Mouse (Mus musculus) spleen, postnatal 0 days (tissue): ENCODE data around the gene Esrra. TPM values are rescaled to one million over a fixed set of nuclear protein-coding genes. Genes with fewer than 3 reads are reported as not detected.

ENCODE experiments used
- polyA plus RNA-seq: library from polyadenylated mRNA; unstranded; fragments of >200 nt; fragmentation: Nextera tagmentation; extraction: Ambion mirVana; gene quantifications from 2 replicates; pipeline ENCODE4 v1.2.1, GENCODE M21; 2015

The Esrra gene
- 7.2 and 9.0 TPM in 2 replicates for polyA plus RNA-seq

DNA sequence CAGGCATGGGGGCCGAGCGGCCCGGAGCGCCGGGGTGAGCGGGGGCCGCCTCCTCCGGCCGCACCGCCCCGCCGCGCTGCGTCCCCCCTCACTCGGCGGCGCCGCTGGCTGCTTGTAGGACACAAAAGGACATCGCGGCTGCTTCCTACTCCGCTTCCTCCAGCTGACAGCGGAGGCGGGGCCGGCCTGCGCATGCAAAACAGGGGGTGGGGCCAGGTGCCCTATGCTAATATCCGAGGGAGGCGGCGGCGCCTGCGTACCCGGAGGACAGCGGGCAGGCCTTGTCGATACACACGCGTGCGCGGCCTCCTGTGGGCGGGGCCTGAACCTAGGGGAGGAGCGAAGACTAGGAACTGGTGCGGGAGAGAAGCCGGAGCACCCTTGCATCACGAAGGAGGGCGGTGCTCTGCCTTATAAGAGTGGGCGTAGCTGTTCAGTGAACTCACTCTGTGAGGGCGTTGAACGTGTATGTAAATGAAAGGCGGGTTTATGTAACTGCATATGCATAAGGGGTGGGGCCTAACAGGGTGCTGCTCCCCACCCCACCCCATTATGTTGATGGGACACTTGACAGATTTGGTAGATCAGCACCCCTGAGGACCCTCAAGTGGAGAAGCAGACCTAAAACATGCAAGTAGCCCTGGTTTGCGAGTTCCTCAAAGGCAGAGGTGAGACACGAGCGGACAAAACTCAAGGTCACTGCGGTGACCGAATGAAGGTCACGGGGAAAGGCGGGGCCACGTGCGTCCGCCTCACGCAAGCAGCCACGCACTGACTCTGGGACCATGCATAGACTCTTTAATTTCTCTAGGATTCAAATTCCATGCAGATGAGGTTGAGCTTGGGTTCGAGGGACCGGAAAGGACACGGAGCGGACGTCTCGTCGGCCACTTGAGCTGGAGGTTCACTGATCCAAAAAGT is at the start of gene Esrra:
TSS of gene Esrra (minus strand) at position 167 of the 921 bp plus-strand sequence.

DNA sequence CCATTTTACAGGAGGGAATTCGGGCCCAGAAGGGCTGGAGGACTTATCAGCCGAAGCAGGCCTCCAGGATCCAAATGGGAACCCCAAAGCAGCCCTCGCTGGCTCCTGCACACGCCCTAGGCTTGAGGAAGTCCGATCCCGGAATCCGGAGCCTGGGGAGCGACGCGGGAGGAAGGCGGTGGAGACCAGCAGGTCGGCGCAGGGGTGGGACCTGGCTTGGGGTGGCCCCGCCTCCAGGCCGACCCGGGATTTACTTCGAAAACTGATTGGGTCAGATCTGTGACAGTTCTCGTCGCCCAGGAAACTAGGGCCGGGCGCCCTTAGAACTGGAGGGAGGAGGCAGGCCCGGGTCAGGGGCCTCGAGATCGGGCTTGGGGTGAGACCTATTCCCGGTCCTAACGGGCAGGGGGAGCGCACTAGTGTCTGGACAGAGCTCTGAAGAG is 20.7 kb upstream of the Esrra start, which contains the start of gene Gpr137:
TSS of gene Gpr137 (minus strand) at position 232 of the 443 bp plus-strand sequence.

DNA sequence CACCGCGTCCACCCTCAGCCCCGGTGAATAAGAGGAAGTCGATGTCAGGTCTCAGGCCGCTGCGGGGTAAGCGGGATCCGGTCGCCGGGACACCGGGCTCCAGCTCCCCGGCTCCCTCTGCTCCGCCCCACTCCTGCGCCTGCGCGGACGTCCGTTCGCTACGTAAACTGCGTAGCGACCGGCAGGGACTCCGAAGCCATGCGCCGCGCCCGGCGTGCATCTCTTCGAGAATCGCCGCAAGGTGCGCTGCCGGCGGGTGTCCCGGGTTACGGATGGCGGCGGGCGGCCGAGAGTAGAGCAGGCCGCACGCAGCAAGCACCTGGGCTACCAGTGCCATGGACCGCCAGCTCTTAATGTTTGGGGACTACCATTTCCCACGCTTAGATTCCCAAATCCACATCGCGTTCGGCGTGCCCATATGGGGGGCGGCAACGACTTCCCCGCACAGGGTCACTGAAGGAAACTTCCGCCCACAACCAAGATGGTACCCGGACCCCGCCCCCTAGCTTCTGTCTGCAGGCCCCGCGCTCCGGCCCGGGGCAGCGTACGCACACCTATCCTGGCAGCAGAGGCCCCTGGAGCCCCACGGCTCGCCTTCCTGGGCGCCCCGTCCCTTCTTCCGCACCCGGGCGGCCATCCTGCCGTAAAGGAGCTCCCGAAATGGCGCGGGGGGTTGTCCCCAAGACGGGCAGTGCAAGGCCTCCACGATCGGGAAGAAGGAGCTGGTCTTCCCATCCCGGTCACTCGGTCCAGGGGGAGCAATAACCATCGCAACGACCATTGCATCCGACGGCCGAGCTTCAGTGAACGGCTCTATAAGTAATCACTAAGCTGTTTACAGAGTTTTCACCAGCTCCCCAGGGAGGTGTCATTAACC is 20.0 kb upstream of the Esrra start, which contains the start of gene Bad:
TSS of gene Bad (plus strand) at position 490 of the 877 bp plus-strand sequence.

DNA sequence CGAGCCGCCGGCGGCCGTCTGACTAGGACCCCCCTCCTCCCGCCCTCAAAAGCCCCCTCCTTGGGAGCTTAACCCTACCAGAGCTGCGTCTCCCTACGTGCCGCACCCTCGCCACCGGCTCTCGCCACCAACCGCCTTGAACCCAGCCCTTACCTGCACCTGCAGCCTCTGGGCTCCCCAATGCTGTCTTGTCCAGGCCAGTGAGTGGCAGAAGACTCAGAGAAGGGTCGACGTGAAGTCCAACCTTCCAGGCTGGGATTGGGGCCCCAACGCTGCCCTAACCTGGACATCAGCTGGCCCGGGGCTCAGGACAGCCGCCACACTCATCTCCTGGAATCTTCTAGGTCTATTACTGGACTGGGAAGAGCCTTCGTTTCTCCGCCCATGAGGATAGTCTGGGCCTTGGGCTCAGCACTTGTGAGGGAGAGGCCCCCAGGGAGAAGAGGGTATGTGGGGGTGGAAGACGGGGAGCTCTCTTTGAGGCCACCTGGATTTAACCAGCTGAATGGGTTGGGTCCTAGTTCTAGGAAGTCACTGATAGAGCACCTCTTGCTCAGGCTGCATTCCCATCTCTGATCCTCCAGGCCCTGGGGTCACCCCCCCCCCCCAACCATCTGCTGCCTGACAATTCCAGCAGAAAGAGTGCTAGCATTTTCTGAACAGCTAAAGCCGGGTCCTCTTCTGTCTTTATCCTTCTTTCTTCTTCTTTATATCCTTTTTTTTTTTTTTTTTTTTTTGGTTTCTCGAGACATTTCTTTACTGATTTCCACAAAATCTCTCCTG is 12.8 kb upstream of the Esrra start, which contains the start of gene Kcnk4:
TSS of gene Kcnk4 (minus strand) at position 321 of the 783 bp plus-strand sequence.

DNA sequence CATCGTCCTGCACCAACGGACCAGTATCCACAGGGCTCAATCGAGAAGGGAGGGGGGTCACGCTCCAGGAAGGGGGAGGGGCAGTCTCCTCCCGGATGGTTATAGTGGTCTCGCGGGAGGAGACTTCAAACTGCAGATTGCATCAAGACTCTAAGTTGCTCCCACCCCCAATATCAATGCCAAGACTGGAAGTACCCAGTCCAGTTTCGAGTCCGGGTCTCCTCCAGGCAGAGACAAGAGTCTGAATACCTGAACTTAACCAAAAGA is 3.6 kb upstream of the Esrra start, which contains the start of gene Catsperz:
TSS of gene Catsperz (minus strand) at position 74 of the 267 bp plus-strand sequence.

DNA sequence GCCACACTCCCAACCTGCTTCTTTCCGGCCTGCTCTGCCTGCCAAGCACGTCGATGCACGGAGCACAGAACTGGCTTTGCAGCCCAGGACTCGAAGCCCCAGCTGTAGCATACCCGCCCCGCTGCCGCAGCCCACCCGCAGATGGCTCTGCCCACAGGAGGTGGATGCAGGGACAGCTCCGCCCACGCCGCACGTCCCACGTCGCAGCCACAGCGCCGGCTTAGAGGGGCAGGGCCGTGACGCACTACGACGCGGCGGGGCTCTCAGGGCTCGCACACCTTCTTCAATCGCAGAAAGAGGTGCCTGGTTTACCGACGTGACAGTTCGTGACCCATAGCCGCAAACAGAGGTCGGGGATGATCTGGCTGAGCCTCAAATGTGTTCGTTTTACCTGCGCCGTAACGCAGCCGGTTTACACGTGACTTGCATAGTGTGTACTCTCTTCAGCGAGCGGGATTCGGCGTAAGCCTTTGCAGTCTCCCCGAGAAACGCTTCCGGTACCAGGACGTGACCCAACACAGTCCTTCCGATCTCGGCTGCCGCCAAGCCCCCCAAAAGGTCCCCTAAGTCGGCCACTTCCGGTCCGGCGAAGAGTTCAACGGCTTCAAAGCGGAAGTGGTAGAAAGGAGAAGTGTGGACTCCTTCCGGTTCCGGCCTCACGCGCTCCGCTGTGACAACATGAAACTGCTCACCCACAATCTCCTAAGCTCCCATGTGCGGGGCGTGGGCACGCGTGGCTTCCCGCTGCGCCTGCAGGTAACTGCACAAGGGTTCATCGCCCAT is 11.9 kb downstream of the Esrra start, which contains the start of the genes Trmt112 and Prdx5:
TSS of gene Trmt112 (plus strand) at position 192 of the 783 bp plus-strand sequence.
TSS of gene Prdx5 (minus strand) at position 600 of the 783 bp plus-strand sequence.

Other genes starting within 250 kb of the Esrra start
- gene Rps6ka4, start 81.2 kb downstream of the Esrra start, polyA plus RNA-seq: 11.4 and 13.0 TPM in 2 replicates
- gene Ccdc88b, start 63.6 kb downstream of the Esrra start, polyA plus RNA-seq: 7.4 and 10.9 TPM in 2 replicates
- gene Trmt112, start 12.1 kb downstream of the Esrra start, polyA plus RNA-seq: 127 and 129 TPM in 2 replicates
- gene Prdx5, start 11.7 kb downstream of the Esrra start, polyA plus RNA-seq: 259 and 334 TPM in 2 replicates
- gene Catsperz, start 3.6 kb upstream of the Esrra start, polyA plus RNA-seq: 1.2 and 2.1 TPM in 2 replicates
- 0.20 and 0.28 TPM in 2 replicates for gene Kcnk4, start 12.7 kb upstream of the Esrra start, polyA plus RNA-seq
- 35.9 and 43.8 TPM in 2 replicates for gene Bad, start 20.0 kb upstream of the Esrra start, polyA plus RNA-seq
- 11.0 and 14.9 TPM in 2 replicates for gene Gpr137, start 20.7 kb upstream of the Esrra start, polyA plus RNA-seq
- 102 and 119 TPM in 2 replicates for gene Ppp1r14b, start 53.2 kb upstream of the Esrra start, polyA plus RNA-seq
- gene Plcb3, start 54.7 kb upstream of the Esrra start, polyA plus RNA-seq: 10.4 and 13.6 TPM in 2 replicates
- 70.3 and 74.9 TPM in 2 replicates for gene Fkbp2, start 58.7 kb upstream of the Esrra start, polyA plus RNA-seq
- 14.6 and 17.7 TPM in 2 replicates for gene Vegfb, start 65.8 kb upstream of the Esrra start, polyA plus RNA-seq
- gene Dnajc4, start 70.8 kb upstream of the Esrra start, polyA plus RNA-seq: 14.3 and 18.0 TPM in 2 replicates
- 14.0 and 15.2 TPM in 2 replicates for gene Nudt22, start 74.3 kb upstream of the Esrra start, polyA plus RNA-seq
- gene Trpt1, start 74.3 kb upstream of the Esrra start, polyA plus RNA-seq: 3.2 and 3.7 TPM in 2 replicates
- gene Fermt3, start 97.7 kb upstream of the Esrra start, polyA plus RNA-seq: 123 and 124 TPM in 2 replicates
- gene Stip1, start 118.2 kb upstream of the Esrra start, polyA plus RNA-seq: 72.5 and 74.9 TPM in 2 replicates
- 7.3 and 8.6 TPM in 2 replicates for gene Macrod1, start 135.0 kb upstream of the Esrra start, polyA plus RNA-seq
- gene Flrt1, start 183.9 kb upstream of the Esrra start, polyA plus RNA-seq: 0.24 and 0.40 TPM in 2 replicates